Mouse (Mus musculus) gastrocnemius, adult 18-20 months (tissue): ENCODE measurements around the gene Plekhg1. TPM values are rescaled to one million over a fixed set of nuclear protein-coding genes. Genes with fewer than 3 reads are reported as not detected.

ENCODE experiments used
- DNase-seq: peaks from one replicate; pipeline ENCODE4 v3.0.0; 2021; ENCODE audit warnings: low spot score
- long read RNA-seq, 2 experiments: library from polyadenylated mRNA; stranded (forward); transcript quantifications; one replicate each; pipeline ENCODE4 v2.0.0; 2021
- total RNA-seq, 2 experiments: library from RNA; stranded (reverse); gene quantifications; 2 replicates each; pipeline ENCODE4 v1.2.3; 2021

Plekhg1 gene
- 1 to 10 TPM; 2.7 to 3.7 TPM for total RNA-seq
- long read RNA-seq, experiment 1: 0 reads
- long read RNA-seq, experiment 2: 0 reads

DNA sequence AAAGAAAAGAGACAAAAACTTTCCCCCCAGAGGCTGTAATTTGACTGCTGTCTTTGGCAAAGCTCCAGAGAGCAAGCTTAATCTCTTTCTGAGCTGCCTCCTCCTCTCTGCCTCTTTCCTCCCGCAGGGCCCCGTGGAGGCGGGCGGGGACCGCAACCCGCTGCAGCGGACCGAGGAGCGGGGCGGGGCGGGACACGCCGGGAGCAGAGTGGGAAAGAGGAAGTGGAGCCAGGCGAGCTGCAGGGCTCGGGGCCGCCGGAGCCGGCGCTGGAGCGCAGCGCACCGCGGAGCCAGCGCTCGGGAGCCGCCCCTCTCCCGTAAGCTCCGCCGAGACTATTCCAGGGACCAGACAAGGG lies at the start of gene Plekhg1:
TSS of gene Plekhg1 (plus strand) at position 217 of the 356 bp plus-strand sequence.
- peak; percentile 74 for DNase-seq

DNA sequence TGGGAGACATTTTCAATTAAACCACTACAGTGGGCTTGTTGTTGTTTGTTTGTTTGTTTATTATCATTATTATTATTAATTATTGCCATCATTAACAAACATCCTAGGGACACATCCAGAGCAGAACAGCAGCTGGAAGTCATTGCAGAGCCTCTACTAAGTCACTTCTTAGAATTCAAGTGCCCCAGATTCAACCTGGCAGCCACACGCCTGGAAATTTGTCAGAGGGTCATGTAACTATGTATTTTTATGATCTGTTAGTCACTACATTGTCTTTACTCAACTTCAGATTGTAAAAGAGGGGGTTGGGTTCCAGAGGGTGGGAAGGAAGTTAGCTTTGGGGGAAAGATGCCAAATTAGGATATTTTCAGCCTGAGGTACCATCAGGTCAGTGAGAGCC lies 47.4 kb upstream of the Plekhg1 start:
- peak; percentile 50 for DNase-seq

DNA sequence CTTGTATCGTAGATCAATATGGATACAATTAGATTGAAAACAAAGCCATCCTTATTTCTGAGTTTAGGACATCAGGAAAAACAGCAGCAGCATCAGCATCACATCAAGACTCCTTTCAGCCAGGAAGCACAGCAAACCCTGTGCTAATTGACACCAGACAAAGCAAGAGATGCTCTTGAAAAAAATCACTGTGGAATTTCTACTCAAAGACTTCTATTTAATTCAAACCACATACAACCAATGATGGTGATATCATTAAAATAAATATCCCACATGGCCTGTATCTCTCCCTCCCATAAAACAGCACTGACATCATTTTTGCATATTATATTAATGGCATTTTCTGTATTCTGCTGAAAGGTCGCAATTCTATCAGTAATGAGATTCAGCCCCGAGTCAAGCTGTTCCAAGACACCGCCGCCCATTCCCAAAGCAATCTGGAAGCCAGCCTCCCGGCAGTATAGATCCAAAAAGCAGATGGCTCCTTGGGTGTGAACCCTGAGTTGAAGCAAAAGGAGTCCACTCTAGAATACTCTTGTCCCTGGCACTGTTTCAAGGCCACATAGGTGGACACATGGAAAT lies 46.4 kb upstream of the Plekhg1 start:
- DNase-seq: no peak

DNA sequence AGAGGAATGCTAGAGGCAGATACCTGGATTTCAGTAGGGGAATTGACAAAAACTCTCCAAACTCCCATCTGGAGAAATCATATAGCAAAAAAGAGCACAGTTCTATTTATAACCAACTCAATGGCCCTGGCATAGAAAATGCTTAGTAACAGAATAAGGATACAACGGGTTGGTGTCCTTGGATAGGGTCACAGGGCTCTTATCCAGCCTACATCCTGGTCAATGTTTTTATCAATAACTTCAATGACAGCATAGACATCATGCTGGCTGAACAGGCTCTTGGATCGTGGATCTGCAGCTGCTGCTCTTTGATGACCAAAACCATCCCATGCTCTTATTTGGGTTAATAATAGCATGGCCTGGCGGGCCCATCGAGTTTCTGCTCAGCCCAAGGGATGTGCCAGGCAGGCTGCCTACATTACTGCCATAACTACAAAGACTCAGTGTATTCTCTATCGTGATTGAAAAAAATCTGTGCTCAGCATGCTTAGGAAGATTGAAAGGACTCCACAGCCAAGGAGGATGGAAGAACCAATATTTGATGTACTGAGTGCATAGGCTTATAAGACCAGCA lies 44.7 kb upstream of the Plekhg1 start:
- peak; percentile 34 for DNase-seq

DNA sequence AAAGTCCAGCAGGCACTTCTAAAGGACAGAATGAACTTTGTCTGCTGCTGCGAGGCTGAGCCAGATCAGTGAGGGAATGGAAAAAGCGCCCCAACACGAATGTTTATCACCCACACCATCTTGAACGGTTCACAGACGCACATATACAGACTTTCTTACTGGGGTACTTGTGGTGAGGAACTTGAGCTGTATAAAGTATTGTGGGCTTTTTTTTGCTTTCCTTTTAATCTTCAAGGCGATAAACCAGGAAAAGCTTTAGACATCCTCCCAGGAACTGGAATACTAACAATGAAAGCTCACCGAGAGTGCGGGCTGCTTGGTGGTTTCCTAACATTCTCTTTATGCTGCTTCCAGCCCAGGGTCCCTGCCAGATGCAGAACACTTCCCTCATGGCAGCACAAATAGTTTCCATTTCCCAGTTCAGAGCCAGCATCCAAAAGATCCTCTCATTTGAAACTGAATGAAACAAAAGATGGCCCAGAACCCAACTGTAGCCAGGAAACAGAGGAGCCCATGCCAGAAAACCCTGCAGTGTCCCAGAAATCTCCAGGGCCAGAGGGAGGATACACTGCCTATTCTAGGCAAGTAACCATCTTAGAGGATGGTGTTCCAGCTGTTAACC lies 43.3 kb upstream of the Plekhg1 start:
- peak; percentile 78 for DNase-seq

DNA sequence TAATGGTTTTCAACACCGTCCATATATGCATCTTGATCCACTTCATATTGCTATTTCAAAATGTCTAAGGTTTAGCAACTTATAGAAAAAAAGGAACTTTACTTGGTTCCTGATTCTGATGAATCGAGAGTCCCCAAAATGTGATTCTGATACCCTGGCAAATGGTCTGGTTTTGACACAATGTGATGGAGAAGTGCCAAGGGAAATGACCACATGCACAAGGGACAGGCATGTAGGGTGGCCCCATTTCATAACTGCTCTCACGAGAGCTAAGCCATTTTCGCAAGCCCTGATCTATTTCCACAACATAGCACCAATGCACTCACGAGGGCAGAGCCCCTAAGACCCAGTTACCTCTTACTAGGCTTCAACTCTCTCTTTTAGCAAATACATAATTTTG lies 42.7 kb upstream of the Plekhg1 start:
- DNase-seq: peak; percentile 10

DNA sequence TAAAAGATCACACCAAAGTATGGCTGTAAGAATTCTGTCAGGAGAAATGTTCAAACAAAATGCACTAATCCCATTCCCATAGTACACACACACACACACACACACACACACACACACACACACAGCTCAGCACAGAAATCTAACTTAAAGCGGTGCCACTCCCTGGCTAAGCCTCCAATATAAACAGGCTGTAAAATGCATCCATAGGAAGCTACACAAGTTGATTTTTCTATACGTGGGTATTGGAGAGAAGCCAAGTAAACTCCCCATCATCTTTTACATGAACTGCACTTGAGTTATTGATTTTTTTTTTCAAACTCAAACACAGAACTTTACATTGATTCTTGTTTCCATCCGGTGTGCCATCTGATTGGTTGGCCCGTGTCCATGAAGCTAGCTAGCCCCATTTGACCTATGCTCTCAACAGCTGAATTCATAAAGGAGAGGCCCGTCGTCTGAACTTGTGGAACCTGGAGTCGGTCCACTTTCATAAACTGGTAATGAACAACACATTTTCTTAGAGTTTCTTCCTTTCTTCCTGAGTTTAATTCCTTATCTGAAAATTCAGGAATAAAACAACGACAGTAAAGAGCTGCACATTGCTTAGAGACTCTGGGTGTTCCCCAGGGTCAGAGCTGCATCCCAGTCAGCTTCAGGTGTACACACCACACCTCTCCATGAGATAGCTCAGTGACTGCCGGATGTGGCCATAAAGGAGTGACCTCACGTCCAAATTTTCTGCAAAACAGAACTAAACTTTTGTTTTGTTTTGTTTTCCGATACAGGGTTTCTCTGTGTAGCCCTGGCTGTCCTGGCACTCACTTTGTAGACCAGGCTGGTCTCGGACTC lies 39.7 kb upstream of the Plekhg1 start:
- no peak for DNase-seq

DNA sequence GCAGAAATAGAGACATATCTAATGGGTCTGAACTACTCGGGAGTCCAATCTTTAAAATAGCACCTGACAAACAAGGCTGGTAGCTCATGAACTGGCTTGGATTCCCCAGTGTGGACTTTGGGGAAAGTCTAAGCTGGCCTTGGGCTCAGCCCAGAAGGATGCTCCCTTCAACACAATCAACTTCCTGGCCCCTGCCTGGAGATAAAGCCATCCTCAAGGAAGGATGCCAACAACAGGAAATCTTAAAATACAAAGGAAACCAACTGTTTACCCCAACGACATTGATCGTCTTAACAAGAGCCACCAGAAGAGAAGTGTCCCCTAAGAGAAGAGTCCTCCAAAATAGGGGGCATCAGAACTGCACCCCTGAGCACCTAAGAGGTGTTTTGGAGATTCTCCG lies 38.3 kb upstream of the Plekhg1 start:
- DNase-seq: no peak

DNA sequence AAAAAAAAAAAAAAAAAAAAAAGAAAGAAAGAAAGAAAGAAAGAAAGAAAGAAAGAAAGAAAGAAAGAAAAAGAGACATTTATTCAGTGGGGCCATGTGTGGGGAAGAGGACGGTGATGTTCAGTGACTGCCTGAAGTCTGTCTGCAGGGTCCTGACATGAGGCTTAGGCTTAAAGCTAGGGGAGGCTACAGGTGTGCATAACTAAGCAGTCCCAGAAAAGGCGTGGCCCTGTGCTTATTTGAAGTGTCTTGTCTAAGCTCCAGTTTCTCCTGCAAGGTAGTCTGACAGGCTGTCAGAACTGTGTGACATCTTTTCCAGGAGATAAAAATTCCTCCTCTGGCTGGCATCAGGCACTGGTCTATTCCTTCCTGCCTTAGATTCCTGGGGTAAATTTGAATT lies 37.6 kb upstream of the Plekhg1 start:
- no peak for DNase-seq

DNA sequence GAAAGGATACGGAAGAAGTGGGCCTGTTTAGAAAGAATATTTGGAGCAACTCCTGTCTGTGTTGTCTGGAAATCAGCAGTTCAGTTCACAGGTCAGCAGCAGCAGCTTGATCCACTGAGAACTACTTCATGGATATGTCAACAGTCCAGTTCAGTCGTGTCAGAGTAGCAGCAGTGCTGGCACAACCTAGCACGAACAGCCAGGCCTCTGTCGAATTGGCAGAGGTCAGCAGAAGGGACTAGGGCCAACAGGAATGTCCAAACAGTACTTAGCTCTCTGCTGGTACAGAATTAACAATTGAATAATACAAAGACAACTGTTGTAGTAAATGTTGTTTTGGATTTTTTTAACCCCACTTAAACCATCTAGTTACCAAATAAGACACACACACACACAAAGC lies 33.9 kb upstream of the Plekhg1 start:
- no peak for DNase-seq

DNA sequence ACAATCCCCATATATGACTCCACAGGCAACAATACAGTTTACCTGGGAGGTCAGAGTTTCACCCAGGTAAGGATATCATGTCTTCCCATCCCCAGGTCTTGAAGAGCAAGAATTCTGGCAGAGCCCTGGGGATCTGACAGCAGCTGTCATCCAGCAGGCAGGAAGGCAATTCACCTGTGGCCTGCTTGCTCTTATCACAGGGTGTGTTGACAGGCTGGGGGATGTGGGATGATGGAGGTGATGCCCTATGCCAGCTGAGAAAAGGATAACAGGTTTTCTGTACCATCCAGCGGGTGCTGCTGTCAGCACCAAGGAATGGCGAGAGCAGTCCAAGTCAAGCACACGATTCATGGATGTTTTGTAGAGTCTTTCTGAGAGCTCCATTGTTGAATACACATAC lies 30.1 kb upstream of the Plekhg1 start:
- DNase-seq: no peak

DNA sequence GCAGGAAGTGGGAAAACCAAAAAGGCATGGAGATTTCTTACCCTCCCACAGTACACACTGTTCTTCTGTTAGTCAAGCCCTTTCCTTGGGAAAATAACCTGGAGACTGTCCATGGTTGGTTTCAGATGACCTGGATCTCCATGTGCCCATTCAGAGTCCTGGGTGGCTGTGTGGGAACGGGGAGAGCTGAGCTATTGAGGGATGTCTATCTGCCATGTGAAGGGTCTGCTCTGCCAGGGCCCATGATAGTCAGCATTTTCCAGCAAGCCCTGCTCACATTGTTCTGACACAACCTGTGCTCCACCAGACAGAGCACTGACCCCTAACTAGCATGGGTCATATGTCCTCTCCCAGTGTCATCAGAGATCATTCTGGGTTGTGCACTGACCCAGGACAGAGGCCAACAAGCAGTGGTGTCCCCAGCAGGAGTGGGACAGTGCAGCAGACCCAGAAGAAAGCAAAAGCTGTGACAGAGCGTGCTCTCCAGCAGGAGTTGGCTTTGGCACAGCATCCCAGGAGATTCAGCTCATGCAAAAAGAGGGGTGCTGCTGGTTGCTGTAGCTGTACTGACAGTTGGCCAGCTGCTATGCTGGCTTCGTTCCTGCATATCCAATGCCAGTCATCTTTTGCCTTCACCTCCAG lies 24.7 kb upstream of the Plekhg1 start:
- peak; percentile 57 for DNase-seq

DNA sequence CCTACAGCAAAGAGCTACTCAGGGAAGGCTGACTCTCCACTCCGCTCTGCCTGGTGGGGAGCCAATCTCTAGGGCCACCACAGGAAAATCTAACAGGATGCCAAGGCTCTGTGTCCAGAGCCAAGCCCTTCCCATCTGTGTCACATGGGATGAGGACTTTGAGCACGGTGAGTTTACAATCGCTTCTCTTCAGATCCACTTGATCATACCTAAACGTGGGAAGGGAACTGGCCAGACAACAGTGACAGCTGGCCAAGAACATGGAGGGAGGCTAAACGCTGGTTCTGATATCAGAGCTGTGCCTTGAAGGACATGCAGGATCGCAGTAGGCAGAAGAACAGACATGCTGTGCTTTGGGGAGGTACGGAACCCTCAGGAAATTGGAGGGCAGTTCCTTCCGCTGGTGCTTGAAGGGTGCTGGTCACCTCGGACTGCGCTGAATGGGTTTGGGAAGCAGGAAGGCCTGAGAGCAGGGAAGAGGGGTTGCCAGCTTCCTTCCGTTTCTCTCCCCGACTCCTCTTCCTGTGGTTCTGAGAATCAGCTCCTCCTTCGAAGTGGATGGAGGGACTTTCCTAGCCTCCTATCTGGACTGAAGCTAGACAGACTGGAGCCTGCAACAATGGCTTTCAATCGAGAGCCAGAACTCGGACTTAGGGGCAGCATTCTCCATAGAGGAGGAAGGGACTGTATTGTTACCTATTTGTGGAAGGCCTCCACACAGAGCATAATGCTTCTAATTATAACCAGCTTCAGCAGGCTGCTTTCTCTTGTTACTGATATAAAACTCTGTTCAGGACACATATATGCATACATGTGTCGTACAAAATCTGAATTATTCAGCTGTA lies 21.9 kb upstream of the Plekhg1 start:
- DNase-seq: peak; percentile 44

DNA sequence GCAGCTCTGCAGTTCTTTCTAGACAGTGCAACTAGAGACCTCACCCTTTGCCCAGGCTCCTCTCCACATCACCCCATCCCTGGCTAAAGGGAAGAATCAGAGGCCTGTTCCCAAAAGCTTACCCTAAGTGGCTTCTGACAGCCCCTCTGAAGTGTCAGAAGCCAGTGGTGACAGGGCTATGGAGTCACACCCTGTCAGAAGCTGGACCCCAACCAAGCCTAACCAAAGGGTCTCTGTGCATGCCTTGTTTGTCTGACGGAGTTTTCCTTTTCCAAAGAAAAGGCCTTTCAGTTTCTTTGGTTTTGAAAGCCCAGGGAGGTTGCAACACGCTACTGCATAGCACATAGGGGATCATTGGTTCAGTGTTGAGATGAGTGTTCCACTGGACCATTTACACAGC lies 19.9 kb upstream of the Plekhg1 start:
- DNase-seq: no peak

DNA sequence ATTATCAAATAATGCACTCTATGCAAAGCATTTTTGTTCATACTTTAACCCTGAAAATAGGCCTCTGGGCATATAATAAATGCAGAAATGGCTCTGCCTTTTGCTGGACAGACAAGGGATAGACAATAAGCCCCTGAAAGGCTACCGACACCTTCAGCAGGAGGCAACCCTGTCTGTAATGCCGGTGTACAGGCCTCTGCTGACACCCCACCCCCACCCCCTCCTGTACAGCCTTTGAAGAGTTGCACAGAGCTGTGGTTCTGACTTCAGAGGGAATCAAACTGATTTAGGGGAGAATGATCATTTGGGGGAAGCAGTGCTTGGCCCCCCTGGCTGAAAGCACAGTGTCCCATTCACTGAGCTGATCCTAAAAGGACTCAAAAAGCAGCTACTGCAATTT lies 17.8 kb upstream of the Plekhg1 start:
- DNase-seq: no peak

DNA sequence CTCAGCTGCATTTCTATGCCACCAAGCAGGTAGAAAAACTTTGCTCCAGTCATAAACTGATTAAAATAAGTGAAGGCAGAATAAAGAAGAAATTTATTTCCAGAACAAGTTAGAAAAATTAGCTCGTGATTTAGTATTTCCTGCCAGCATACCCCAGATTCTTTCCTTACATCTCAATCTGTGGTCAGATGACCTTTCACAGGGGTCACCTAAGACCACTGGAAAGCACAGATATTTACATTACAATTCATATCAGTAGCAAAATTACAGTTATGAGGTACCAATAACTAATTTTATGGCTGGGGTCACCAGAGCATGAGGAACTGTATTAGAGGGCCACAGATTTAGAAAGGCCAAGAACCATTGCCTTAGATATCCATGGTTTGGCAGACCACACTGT lies 15.5 kb upstream of the Plekhg1 start:
- DNase-seq: no peak

DNA sequence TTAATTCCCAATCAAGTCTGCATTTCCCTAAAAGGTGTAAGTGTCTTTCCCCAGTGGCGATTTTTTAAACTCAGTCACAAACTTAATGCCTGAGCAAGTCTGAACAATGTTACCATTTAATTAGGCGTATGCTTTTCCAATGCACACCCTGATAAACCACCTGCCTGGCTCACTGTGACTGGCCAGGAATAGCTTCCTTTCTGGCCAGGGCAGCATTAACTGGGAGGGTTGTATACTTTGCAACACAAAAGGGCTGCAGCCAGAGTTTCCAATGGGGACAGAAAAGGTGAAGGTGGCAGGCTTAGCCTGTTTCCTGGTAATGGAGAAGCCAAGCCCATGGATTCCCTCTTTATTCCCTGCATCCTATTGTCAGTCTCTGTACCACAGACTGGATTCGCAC lies 10.5 kb upstream of the Plekhg1 start:
- no peak for DNase-seq

DNA sequence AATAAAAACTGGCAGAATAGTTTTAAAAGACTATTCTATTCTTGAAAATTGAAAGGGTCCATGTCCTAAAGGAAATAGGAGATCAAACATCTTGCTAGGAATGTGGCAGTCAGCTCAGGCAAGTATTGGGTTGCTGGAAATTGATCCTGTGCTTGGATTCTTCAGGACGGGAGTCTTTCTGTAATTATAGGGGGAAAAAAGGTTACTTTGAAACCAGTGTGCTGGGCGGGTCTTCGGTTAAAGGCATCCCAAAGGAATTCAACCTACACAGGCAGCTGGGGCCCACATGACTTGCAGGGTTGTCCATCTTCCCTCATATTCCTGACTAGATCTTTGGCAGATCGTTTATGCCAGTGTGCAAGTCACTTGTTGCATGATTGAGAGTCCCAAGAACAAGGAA lies 9.8 kb upstream of the Plekhg1 start:
- no peak for DNase-seq

DNA sequence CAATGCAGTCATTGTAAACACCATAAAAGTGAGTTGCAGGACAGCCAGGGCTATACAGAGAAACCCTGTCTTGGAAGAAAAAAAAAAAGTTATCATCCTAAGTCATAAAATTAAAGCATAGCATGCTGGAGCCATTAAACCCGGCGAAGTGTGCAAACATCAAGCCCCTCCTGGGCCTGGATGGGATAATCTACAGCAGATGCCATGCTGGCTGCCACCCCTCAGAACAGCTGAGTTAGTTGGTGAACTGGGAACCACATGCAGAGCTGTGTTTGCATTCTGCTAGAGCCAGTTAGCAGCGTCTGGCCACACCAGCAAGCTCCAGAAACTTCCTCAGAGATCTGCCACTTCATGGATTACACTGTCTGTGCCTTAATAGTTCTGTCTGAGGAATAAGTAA lies 3.1 kb upstream of the Plekhg1 start:
- no peak for DNase-seq

DNA sequence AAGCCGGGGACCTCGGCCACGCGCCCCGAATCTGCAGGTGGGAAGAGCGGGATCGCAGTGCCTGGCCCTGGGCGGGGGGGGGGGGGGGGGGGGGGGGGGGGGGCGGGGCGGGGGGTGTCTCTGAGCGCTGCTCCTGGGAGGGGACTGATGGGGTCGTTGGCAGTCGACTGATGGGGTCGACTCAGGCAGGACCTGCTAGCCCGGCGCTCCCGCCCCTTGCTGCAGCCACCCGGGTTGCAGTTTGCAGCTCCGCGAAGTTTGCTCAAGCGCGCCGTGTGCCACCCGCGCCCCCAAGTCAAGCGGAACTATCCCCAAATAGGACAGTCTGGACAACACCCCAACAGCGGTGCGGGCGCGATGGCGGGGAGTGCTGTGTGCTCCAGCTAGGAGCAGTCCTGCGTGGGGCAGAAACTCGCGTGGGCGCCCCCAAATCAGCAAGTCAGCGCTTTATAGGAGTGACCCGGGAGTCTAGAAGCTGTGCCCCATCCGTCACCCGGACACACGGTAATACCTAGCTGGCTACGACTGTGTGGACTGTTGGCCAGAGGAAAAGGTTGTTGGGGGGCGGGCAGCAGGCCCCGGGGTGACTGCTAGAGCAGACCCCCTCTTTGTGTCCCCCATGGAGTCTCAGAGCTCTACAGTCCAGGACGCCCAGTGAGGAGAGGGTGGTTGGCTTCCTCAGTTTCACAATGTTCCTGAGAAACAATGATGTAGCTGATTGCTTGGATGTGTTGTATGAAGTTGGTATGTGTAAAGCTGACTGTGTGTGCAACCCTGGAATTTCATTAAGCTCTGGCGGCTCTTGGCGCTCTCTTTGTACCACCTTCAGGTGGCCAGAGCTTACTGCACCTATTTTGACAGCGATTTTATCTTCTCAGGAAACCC lies 582 bp downstream of the Plekhg1 start:
- peak; percentile 30 for DNase-seq
